Mouse (Mus musculus) olfactory bulb, adult 2 months (tissue): ENCODE results near the gene Tep1.

Experiments
- CTCF ChIP-seq: fragments of 200-500 bp; IDR thresholded peaks from 2 replicates; pipeline ENCODE4 v1.5.1; 2012; ENCODE audit warnings: low read depth, mild to moderate bottlenecking, low read length, moderate library complexity; ENCODE audit not compliant: insufficient read depth
- POLR2A ChIP-seq: fragments of 200-500 bp; IDR thresholded peaks from 2 replicates; pipeline ENCODE4 v1.6.1; 2012; ENCODE audit warnings: mild to moderate bottlenecking, low read depth, low read length, moderate library complexity; ENCODE audit not compliant: insufficient read depth

GRCm38 (mm10) chr14:50875175-50875574 is 4.8 kb upstream of the Tep1 start:
- TF ChIP-seq CTCF: no peak
- TF ChIP-seq POLR2A: no peak
